Mouse (Mus musculus) ES-Bruce4 (cell line): ENCODE data around the gene Fbxo31.

Experiments used
- CTCF ChIP-seq: IDR thresholded peaks from one replicate; pipeline ENCODE4 v1.8.1; 2011; ENCODE audit warnings: low read depth, low read length
- POLR2A ChIP-seq: IDR thresholded peaks from one replicate; pipeline ENCODE4 v1.8.1; 2011; ENCODE audit warnings: low read length; ENCODE audit not compliant: insufficient read depth

GRCm38 (mm10) chr8:121527751-121528150 is 50.9 kb downstream of the Fbxo31 start:
- TF ChIP-seq CTCF = no peak
- no peak for TF ChIP-seq POLR2A
